In the genomic region with DNA sequence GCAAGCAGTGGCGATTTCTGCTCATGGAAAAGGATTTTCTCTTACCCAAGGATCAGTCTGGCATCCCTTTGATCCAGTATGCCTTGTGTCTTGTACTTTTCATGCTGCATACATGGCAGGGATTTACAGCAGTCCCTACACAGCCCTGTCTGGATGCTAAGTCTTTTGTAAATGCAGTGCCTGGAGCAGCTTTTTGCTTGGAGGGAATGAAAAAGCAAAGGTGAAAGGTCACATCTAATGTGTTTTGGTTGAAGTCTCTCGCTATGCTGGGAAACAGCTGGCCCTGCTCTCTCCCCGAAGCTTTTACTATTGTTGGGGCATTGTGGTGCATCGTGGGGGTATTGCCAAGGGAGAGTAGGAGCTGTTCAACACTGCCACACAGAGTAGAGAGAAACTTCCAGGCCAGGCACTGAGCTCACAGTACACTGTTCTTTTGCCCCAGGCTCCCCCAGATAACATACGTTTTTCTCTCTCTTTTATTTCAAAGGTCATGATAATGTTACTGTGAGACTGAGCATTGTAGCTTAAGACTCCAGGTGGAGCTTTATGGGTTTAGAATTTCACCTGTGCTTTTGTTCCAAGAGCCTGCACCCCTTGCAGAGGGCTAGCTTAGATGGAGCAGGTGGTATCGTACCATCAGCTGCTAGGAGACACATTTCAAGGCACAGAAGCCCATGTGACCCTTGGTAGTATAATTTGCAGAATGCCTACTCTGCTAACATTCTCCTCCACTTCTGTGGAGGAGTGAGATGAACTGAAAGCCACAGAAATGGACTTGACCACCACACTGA, we compare ENCODE assay signal across 14 mouse cellular contexts.
DNase-seq lines count a peak whose midpoint lies in the region; ATAC-seq and TF ChIP-seq lines count a peak whose summit lies in the region.
"Had no signal": no experiment of that assay in that cellular context is flagged by ENCODE, and none has a peak within 500 bp of the region (broad histone marks: within the 10 kb centered on the region; RNA-seq: fewer than 3 reads in every experiment).

No protein-coding gene starts in this region.

- WGBS in liver, adult 2 months = 52% methylated on average over 6 of the region's 6 CpGs
- 50% methylated on average over 6 of the region's 6 CpGs for WGBS in liver, embryonic 11.5 days
- WGBS in forebrain, embryonic 14.5 days = 27% methylated on average over 6 of the region's 6 CpGs
- WGBS in limb, embryonic 10.5 days = 32% methylated on average over 6 of the region's 6 CpGs

- H3K4me2 ChIP-seq in liver, embryonic 11.5 days = no peak overlapping the region
- no peak overlapping the region for H3K4me2 ChIP-seq in forebrain, embryonic 14.5 days (ENCODE audit: low read length)
- H3K4me2 ChIP-seq: embryonic facial prominence, embryonic 15.5 days; stomach, embryonic 15.5 days had no signal

- TF ChIP-seq POLR2A in liver, adult 2 months (IDR thresholded peaks at IDR 0.05; ENCODE audit: extremely low read depth, insufficient read depth, low read length) = no peak

- TF ChIP-seq CTCF in liver, adult 2 months (IDR thresholded peaks at IDR 0.05; ENCODE audit: low read depth, low read length) = no peak

- peak; percentile 29 for DNase-seq in liver, adult 2 months (ENCODE audit: extremely low read depth, low read depth, low spot score)
- DNase-seq in liver, embryonic 11.5 days (ENCODE audit: low spot score) = no peak
- peak; percentile 46 for DNase-seq in forebrain, embryonic 14.5 days (ENCODE audit: low spot score)
- no peak for DNase-seq in limb, embryonic 10.5 days (ENCODE audit: low spot score)
- DNase-seq in retina, embryonic 14.5 days (ENCODE audit: low spot score) = peak; percentile 47
- no peak for DNase-seq in T-cell, adult 2 months (ENCODE audit: low spot score)
- DNase-seq in right cerebral cortex, postnatal 25 days = no peak
- no peak for DNase-seq in adrenal gland, adult 2 months
- DNase-seq: gastrocnemius, postnatal 25 days; heart, postnatal 10 days had no signal

- H3K4me3 ChIP-seq in liver, adult 2 months (ENCODE audit: insufficient read depth, low read depth, low read length) = no peak overlapping the region
- H3K4me3 ChIP-seq in liver, embryonic 11.5 days (ENCODE audit: low read depth, low read length) = no peak overlapping the region
- H3K4me3 ChIP-seq in forebrain, embryonic 14.5 days (ENCODE audit: low read depth, low read length) = no peak overlapping the region
- H3K4me3 ChIP-seq in limb, embryonic 10.5 days = no peak overlapping the region
- H3K4me3 ChIP-seq: embryonic facial prominence, embryonic 15.5 days; layer of hippocampus, adult 2 months; stomach, embryonic 15.5 days had no signal

- H3K79me2 ChIP-seq in liver, adult 2 months (ENCODE audit: control insufficient read depth, insufficient read depth, low read length) = no peaks in the 10 kb centered on the region

- H3K27ac ChIP-seq in liver, adult 2 months (replicated peaks; ENCODE audit: insufficient read depth, low read depth, low read length) = no peak overlapping the region
- H3K27ac ChIP-seq in liver, embryonic 11.5 days (ENCODE audit: low read depth, low read length) = no peak overlapping the region
- H3K27ac ChIP-seq in forebrain, embryonic 14.5 days (ENCODE audit: low read depth, low read length) = no peak overlapping the region
- peak overlapping the region; percentile 68 for H3K27ac ChIP-seq in limb, embryonic 10.5 days
- H3K27ac ChIP-seq: embryonic facial prominence, embryonic 15.5 days; layer of hippocampus, adult 2 months; stomach, embryonic 15.5 days had no signal

- H3K36me3 ChIP-seq in liver, adult 2 months (ENCODE audit: control insufficient read depth, insufficient read depth, low read length) = no peaks in the 10 kb centered on the region
- H3K36me3 ChIP-seq in liver, embryonic 11.5 days (ENCODE audit: control insufficient read depth, insufficient read depth, low read length) = no peaks in the 10 kb centered on the region
- no peaks in the 10 kb centered on the region for H3K36me3 ChIP-seq in forebrain, embryonic 14.5 days (ENCODE audit: control insufficient read depth, insufficient read depth, low read length)
- no peaks in the 10 kb centered on the region for H3K36me3 ChIP-seq in limb, embryonic 10.5 days
- H3K36me3 ChIP-seq: embryonic facial prominence, embryonic 15.5 days; stomach, embryonic 15.5 days had no signal

- H3K9me3 ChIP-seq in liver, embryonic 11.5 days (ENCODE audit: control insufficient read depth, low read length) = no peaks in the 10 kb centered on the region
- H3K9me3 ChIP-seq in forebrain, embryonic 14.5 days (replicated peaks; ENCODE audit: control insufficient read depth, low read length) = no peaks in the 10 kb centered on the region
- no peaks in the 10 kb centered on the region for H3K9me3 ChIP-seq in limb, embryonic 10.5 days (replicated peaks)
- H3K9me3 ChIP-seq: embryonic facial prominence, embryonic 15.5 days; stomach, embryonic 15.5 days had no signal

- no peak for ATAC-seq in liver, embryonic 11.5 days (replicated peaks; ENCODE audit: low FRiP score)
- ATAC-seq in forebrain, embryonic 14.5 days = no peak; the same call in 1 of the 2 replicates
- ATAC-seq: CD4-positive, CD25-positive, alpha-beta regulatory T cell, adult 4 months had no signal

- H3K27me3 ChIP-seq in liver, adult 2 months (ENCODE audit: control insufficient read depth, insufficient read depth, low read length) = no peaks in the 10 kb centered on the region
- H3K27me3 ChIP-seq in liver, embryonic 11.5 days (replicated peaks; ENCODE audit: control insufficient read depth, insufficient read depth, low read length) = no peaks in the 10 kb centered on the region
- H3K27me3 ChIP-seq in forebrain, embryonic 14.5 days (replicated peaks; ENCODE audit: control insufficient read depth, insufficient read depth, low read length) = no peaks in the 10 kb centered on the region
- H3K27me3 ChIP-seq in limb, embryonic 10.5 days (ENCODE audit: low read depth, poor library complexity, severe bottlenecking) = no peaks in the 10 kb centered on the region
- H3K27me3 ChIP-seq: embryonic facial prominence, embryonic 15.5 days; stomach, embryonic 15.5 days had no signal

- H3K9ac ChIP-seq in liver, adult 2 months (ENCODE audit: low read depth, low read length) = no peak overlapping the region
- no peak overlapping the region for H3K9ac ChIP-seq in liver, embryonic 11.5 days (ENCODE audit: low read depth, low read length)
- H3K9ac ChIP-seq in forebrain, embryonic 14.5 days (ENCODE audit: low read length) = peak overlapping the region; percentile 3; the same call in 1 of the 2 replicates
- H3K9ac ChIP-seq: embryonic facial prominence, embryonic 15.5 days; stomach, embryonic 15.5 days had no signal

- peaks cover 8% of the 10 kb centered on the region for H3K4me1 ChIP-seq in liver, adult 2 months (ENCODE audit: control insufficient read depth, insufficient read depth, low read length)
- H3K4me1 ChIP-seq in liver, embryonic 11.5 days (replicated peaks; ENCODE audit: control insufficient read depth, insufficient read depth, low read length) = no peaks in the 10 kb centered on the region
- H3K4me1 ChIP-seq in forebrain, embryonic 14.5 days (ENCODE audit: control insufficient read depth, insufficient read depth, low read length) = peaks cover 12% of the 10 kb centered on the region; the same call in 1 of the 2 replicates
- H3K4me1 ChIP-seq in limb, embryonic 10.5 days = peaks cover 69% of the 10 kb centered on the region

Comparison
In these comparisons a context has a peak if more than half of its experiments do, and no peak if none do; other contexts are left out.
1. DNase-seq: peak in liver, adult 2 months (single experiment), forebrain, embryonic 14.5 days (single experiment) and retina, embryonic 14.5 days (single experiment); none in liver, embryonic 11.5 days (single experiment), limb, embryonic 10.5 days (single experiment), T-cell, adult 2 months (single experiment), right cerebral cortex, postnatal 25 days (single experiment) and adrenal gland, adult 2 months (single experiment).